Mouse (Mus musculus) cerebellum, adult 2 months (tissue): ENCODE data around the gene Hist1h2bh.

Experiments used
- CTCF ChIP-seq: fragments of 200-500 bp; IDR thresholded peaks from 2 replicates; pipeline ENCODE4 v1.5.1; 2011; ENCODE audit warnings: low read depth, mild to moderate bottlenecking, control low read depth, low read length, moderate library complexity, borderline replicate concordance; ENCODE audit not compliant: insufficient read depth
- POLR2A ChIP-seq: fragments of 200-500 bp; IDR thresholded peaks from 2 replicates; pipeline ENCODE4 v1.6.1; 2011; ENCODE audit warnings: low read length, control low read depth, borderline replicate concordance; ENCODE audit not compliant: insufficient read depth

GRCm38 (mm10) chr13:23502916-23503315 lies 40.3 kb downstream of the Hist1h2bh start:
- TF ChIP-seq CTCF (no peak), POLR2A (no peak)
